Mouse (Mus musculus): ENCODE data around the gene Npb. TPM values are rescaled to one million over a fixed set of nuclear protein-coding genes. Genes with fewer than 3 reads are reported as not detected.

The Npb gene
- polyA plus RNA-seq, 1 experiment from 2014 or later, result 4.8 TPM

- no peaks in the 10 kb centered on the region for H3K9me3 ChIP-seq
- no peak for DNase-seq (ENCODE audit: low spot score)
- no peak overlapping the region for H3K4me3 ChIP-seq
- H3K4me1 ChIP-seq, result peaks cover 42% of the 10 kb centered on the region
- 86% methylated on average over 2 of the region's 2 CpGs for WGBS
- peak overlapping the region; percentile 97 for H3K27ac ChIP-seq
- H3K36me3 ChIP-seq, result peaks cover 54% of the 10 kb centered on the region
- H3K27me3 ChIP-seq (ENCODE audit: insufficient read depth, poor library complexity, severe bottlenecking), result no peaks in the 10 kb centered on the region
Measured at GRCm38 (mm10) chr11:120575046-120575445, 33.2 kb upstream of the Npb start.

- H3K4me1 ChIP-seq, result peaks cover 44% of the 10 kb centered on the region
- H3K9me3 ChIP-seq, result no peaks in the 10 kb centered on the region
- no peak overlapping the region for H3K27ac ChIP-seq
- no peaks in the 10 kb centered on the region for H3K27me3 ChIP-seq (ENCODE audit: insufficient read depth, poor library complexity, severe bottlenecking)
- no peak for DNase-seq (ENCODE audit: low spot score)
- H3K36me3 ChIP-seq, result peaks cover 46% of the 10 kb centered on the region
- H3K4me3 ChIP-seq, result no peak overlapping the region
Measured at GRCm38 (mm10) chr11:120575940-120576339, 32.3 kb upstream of the Npb start.

GRCm38 (mm10) chr11:120576365-120576981 lies 31.8 kb upstream of the Npb start:
- WGBS, result 68% methylated on average over 3 of the region's 3 CpGs
- no peaks in the 10 kb centered on the region for H3K9me3 ChIP-seq
- no peak overlapping the region for H3K27ac ChIP-seq
- H3K4me3 ChIP-seq, result no peak overlapping the region
- peaks cover 40% of the 10 kb centered on the region for H3K36me3 ChIP-seq
- DNase-seq (ENCODE audit: low spot score), result peak; percentile 74
- H3K27me3 ChIP-seq (ENCODE audit: insufficient read depth, poor library complexity, severe bottlenecking), result no peaks in the 10 kb centered on the region
- peaks cover 39% of the 10 kb centered on the region for H3K4me1 ChIP-seq

- Histone ChIP-seq H3K27ac (no peak overlapping the region), H3K9me3 (no peaks in the 10 kb centered on the region), H3K4me1 (peaks cover 42% of the 10 kb centered on the region), H3K4me3 (no peak overlapping the region), H3K36me3 (peaks cover 40% of the 10 kb centered on the region), H3K27me3 (ENCODE audit: insufficient read depth, poor library complexity, severe bottlenecking) (no peaks in the 10 kb centered on the region)
- WGBS, result 88% methylated on average over 7 of the region's 7 CpGs
- DNase-seq (ENCODE audit: low spot score), result peak; percentile 71
Measured at GRCm38 (mm10) chr11:120577211-120578023, 30.9 kb upstream of the Npb start.

DNA sequence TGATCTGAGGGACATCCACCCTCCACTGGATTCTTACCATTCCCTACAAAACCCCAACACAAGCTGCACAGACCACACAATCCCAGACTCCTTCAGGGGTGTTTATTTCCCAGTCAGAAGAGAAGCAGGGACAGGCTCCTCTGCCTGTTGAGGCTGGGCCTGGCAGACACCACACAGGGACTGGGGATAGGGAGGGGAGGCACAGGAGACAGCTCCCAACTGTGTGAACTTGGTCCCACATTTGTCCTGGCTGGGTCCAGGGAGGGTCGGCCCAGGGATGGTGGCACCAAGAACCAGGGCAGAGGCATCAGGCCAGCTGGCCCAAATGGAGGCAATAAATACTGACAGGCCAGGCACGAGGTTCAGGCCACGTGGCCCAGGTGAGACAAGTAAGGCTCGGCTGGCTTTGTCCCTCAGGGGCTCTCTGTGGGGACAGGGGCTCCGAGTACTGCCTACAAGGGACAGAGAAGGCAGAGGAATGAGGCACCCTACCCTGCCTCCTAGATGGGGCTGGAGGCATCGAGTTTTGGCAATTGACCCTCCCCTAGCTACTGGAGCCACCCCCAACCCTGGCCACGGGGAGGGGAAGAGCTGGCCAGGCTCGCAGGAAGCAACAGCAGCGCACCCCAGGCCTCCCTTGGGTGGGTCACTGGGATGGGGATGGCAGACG lies 30.1 kb upstream of the Npb start:
- Histone ChIP-seq H3K27ac (peak overlapping the region; percentile 4; the same call in 1 of the 2 replicates), H3K4me1 (peaks cover 42% of the 10 kb centered on the region), H3K9me3 (no peaks in the 10 kb centered on the region), H3K36me3 (peaks cover 45% of the 10 kb centered on the region), H3K27me3 (ENCODE audit: insufficient read depth, poor library complexity, severe bottlenecking) (no peaks in the 10 kb centered on the region), H3K4me3 (no peak overlapping the region)
- whole genome bisulfite sequencing, result 82% methylated on average over 10 of the region's 10 CpGs
- peak; percentile 70 for DNase-seq (ENCODE audit: low spot score)

DNA sequence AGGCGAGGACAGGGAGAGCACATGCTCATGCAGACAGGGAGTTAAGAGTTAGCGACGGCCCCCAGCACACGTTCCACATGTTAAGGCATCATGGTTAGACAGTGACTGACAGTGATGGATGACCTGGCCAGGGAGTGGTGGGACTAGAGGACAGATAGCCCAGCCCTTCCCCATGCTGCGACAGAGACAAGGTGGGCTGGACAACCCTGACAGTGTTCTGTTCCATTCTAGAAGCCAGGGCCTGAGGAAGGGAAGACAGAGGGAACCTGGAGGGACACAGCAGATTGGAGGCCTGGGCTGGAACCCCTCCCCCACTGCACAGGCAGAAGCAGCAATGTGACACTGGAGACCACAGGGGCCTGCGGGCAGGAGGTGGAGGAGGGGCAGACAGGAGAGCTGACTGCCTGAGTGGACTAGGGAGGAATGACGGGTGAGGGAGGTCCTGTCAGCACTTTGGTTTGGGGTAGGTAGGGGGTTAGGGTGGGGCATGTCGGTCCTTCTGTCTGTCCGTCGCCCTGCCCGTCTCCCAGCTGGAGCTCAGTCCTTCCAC lies 29.5 kb upstream of the Npb start:
- no peak for DNase-seq (ENCODE audit: low spot score)
- Histone ChIP-seq H3K36me3 (peaks cover 50% of the 10 kb centered on the region), H3K4me1 (peaks cover 42% of the 10 kb centered on the region), H3K4me3 (peak overlapping the region; percentile 91; the same call in 1 of the 2 replicates), H3K27ac (peak overlapping the region; percentile 99), H3K27me3 (ENCODE audit: insufficient read depth, poor library complexity, severe bottlenecking) (no peaks in the 10 kb centered on the region), H3K9me3 (no peaks in the 10 kb centered on the region)
- WGBS, result 59% methylated on average over 11 of the region's 11 CpGs

DNA sequence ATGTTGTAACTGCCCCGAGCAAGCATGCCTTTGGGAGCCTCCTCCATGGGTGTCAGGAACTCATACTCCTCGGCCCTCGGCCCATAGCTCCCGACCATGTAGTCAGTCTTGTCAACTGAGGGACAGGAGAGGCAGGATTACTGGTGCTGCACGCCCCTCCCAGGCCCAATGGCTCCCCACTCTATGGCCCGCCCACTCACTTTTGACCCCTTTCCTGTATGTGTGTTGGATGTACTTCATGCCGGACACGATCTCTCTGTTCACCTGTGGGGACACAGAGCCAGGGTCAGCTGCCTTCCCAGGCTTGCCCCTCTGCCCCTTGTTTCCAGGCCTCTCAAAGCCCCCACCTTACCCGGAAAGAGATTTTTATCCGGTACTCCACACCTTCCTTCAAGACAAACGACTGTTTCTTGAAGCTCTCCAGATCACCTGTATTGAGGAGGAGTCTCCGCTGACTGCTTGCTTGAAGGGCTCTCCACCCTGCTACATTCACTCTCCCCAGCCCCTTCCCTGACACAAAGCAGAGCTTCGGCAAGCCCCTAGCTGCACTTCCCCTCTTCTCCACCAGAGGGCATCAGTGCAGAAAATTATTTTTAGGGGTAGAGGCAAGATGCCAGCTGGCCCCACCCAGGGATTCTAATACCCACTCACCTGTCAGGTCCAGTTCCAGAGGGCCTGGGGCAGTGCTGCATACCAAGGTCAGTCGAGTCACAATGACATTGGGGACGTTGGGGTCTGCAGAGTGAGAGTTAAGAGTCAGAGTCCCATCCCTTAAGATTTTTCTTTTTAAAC lies 28.8 kb upstream of the Npb start:
- DNase-seq (ENCODE audit: low spot score), result peak; percentile 90
- no peaks in the 10 kb centered on the region for H3K27me3 ChIP-seq (ENCODE audit: insufficient read depth, poor library complexity, severe bottlenecking)
- H3K4me1 ChIP-seq, result peaks cover 36% of the 10 kb centered on the region
- 53% methylated on average over 15 of the region's 15 CpGs for WGBS
- H3K4me3 ChIP-seq, result peak overlapping the region; percentile 91
- H3K9me3 ChIP-seq, result no peaks in the 10 kb centered on the region
- H3K27ac ChIP-seq, result peak overlapping the region; percentile 99
- H3K36me3 ChIP-seq, result peaks cover 57% of the 10 kb centered on the region

GRCm38 (mm10) chr11:120580190-120580589 lies 28.1 kb upstream of the Npb start:
- Histone ChIP-seq H3K27me3 (ENCODE audit: insufficient read depth, poor library complexity, severe bottlenecking) (no peaks in the 10 kb centered on the region), H3K4me3 (peak overlapping the region; percentile 91), H3K27ac (peak overlapping the region; percentile 99), H3K9me3 (no peaks in the 10 kb centered on the region), H3K36me3 (peaks cover 63% of the 10 kb centered on the region), H3K4me1 (peaks cover 33% of the 10 kb centered on the region)
- DNase-seq (ENCODE audit: low spot score), result peak; percentile 77
- 58% methylated on average over 7 of the region's 7 CpGs for WGBS

GRCm38 (mm10) chr11:120580871-120581331 lies 27.4 kb upstream of the Npb start:
- H3K36me3 ChIP-seq, result peaks cover 71% of the 10 kb centered on the region
- no peaks in the 10 kb centered on the region for H3K9me3 ChIP-seq
- peak overlapping the region; percentile 99 for H3K27ac ChIP-seq
- WGBS, result under 1% methylated on average over 44 of the region's 44 CpGs
- H3K4me1 ChIP-seq, result peaks cover 31% of the 10 kb centered on the region
- H3K27me3 ChIP-seq (ENCODE audit: insufficient read depth, poor library complexity, severe bottlenecking), result no peaks in the 10 kb centered on the region
- DNase-seq (ENCODE audit: low spot score), result no peak
- H3K4me3 ChIP-seq, result peak overlapping the region; percentile 91

DNA sequence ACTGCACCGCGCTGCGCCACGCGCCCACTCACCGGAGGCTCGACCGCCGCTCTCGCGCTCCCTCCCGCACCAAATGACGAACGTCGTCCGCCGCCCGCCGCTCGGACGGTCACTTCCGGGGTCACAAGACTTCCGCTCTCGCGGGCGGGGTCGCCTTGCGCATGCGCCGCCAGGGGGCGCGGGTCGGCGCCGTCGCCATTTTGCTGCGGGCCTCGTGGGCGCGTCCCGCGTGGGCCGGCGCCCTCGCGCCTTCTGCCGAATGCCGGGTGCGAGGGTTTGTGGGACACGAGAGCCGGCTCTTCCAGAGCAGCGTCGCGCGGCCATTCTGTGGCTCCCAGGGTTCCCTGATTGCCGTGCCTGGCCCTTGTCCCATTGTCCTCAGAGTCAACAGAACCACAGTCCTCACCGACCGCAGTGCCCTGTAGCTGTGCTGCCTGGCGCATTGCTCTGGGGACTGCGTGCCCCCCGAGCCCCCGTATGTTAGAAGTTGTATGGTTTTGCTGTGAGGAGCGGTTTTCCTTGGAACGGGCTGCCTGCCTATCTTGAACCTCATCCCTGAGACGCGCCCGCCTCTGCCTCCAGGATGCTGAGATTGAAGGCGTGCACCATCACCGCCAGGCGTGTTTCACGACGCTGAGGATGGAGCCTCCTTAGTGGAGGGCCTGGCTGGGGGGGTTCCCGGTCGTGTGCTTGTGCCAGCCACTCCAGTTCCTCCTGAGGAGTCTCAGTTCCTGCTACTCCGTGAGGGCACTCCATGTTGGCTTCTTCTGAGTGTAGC lies 26.6 kb upstream of the Npb start, which contains the start of gene Arhgdia:
Arhgdia (minus strand) TSS at position 135 of the 778 bp plus-strand sequence.
- WGBS, result 5% methylated on average over 75 of the region's 75 CpGs
- H3K36me3 ChIP-seq, result peaks cover 73% of the 10 kb centered on the region

DNA sequence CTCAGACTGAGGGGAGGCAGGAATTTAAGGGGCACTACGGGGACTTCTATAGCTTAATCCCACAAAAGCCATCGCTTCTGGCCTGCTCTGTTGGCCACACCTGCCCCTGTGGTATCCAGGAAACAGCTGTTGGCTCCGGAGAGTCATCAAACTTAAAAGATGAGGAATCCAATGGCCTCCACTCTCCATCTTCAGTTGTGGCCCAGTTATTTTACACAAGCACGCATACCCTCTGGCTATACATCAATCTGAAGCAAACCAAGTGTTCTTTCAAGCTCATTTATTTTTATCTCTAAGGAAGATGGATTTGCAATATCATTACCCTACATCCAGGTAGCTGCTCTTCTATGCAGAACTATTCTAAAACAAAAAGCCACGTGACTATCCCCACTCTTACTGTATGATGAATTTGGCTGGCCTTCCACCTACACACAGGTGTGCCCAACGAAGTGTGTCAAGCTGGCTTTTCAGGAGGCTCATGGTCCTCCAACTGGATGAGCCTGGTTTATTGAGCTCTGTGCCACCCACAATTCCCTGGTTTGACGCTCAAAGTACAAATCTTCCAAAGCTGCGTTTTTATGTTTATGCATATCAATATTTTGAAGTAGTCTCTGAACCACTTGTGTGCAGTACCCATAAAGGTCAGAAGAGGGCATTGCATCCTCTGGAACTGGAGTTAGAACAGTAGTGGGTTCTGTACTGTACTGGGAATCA lies 25.9 kb upstream of the Npb start:
- peak; percentile 73 for DNase-seq (ENCODE audit: low spot score)
- Histone ChIP-seq H3K27ac (peak overlapping the region; percentile 99), H3K36me3 (peaks cover 73% of the 10 kb centered on the region), H3K4me1 (peaks cover 31% of the 10 kb centered on the region), H3K4me3 (peak overlapping the region; percentile 91), H3K27me3 (ENCODE audit: insufficient read depth, poor library complexity, severe bottlenecking) (no peaks in the 10 kb centered on the region), H3K9me3 (no peaks in the 10 kb centered on the region)
- 77% methylated on average over 8 of the region's 8 CpGs for WGBS

More for the DNA sequence above, 26.6 kb upstream of the Npb start, which contains the start of gene Arhgdia:
- Histone ChIP-seq H3K27me3 (ENCODE audit: insufficient read depth, poor library complexity, severe bottlenecking) (no peaks in the 10 kb centered on the region), H3K4me1 (peaks cover 31% of the 10 kb centered on the region), H3K9me3 (no peaks in the 10 kb centered on the region), H3K4me3 (peak within 1 kb of the TSS; percentile 91), H3K27ac (peak within 1 kb of the TSS; percentile 99)
- peak; percentile 91 for DNase-seq (ENCODE audit: low spot score)

Data from heart, embryonic 10.5 days (tissue).